Mouse (Mus musculus) brain, embryonic 18.5 days (tissue): ENCODE measurements around the gene Hs3st5.
"Not testable (repeated sequence)": the region's sequence is repeated elsewhere in the genome, so short reads cannot be mapped to it uniquely, and the experiment has no call there.

Experiments used
- DNase-seq: peaks from one replicate; pipeline ENCODE4 v3.0.0-alpha.2; 2012; ENCODE audit warnings: low read depth, low spot score

Hs3st5 gene

GRCm38 (mm10) chr10:36557673-36558072 lies 51.1 kb downstream of the Hs3st5 start:
- no peak for DNase-seq

- DNase-seq = no peak
These were observed 52.1 kb downstream of the Hs3st5 start for GRCm38 (mm10) chr10:36558736-36559135.

GRCm38 (mm10) chr10:36567258-36567657 lies 60.6 kb downstream of the Hs3st5 start:
- no peak for DNase-seq

GRCm38 (mm10) chr10:36572540-36572939 lies 65.9 kb downstream of the Hs3st5 start:
- DNase-seq = no peak

- no peak for DNase-seq
These were observed 71.9 kb downstream of the Hs3st5 start for GRCm38 (mm10) chr10:36578375-36579145.

GRCm38 (mm10) chr10:36610400-36610799 lies 103.8 kb downstream of the Hs3st5 start:
- DNase-seq = no peak

- DNase-seq = not testable (repeated sequence)
These were observed 104.8 kb downstream of the Hs3st5 start for GRCm38 (mm10) chr10:36611415-36611814.

GRCm38 (mm10) chr10:36623037-36623436 lies 116.4 kb downstream of the Hs3st5 start:
- DNase-seq = no peak

- no peak for DNase-seq
These were observed 121.3 kb downstream of the Hs3st5 start for GRCm38 (mm10) chr10:36627952-36628351.

GRCm38 (mm10) chr10:36631746-36632145 lies 125.1 kb downstream of the Hs3st5 start:
- no peak for DNase-seq

GRCm38 (mm10) chr10:36650653-36651052 lies 144.0 kb downstream of the Hs3st5 start:
- DNase-seq = no peak

GRCm38 (mm10) chr10:36713974-36714373 lies 207.4 kb downstream of the Hs3st5 start:
- DNase-seq = no peak

GRCm38 (mm10) chr10:36726239-36726638 lies 219.6 kb downstream of the Hs3st5 start:
- no peak for DNase-seq

- DNase-seq = no peak
These were observed 222.9 kb downstream of the Hs3st5 start for GRCm38 (mm10) chr10:36729361-36730098.

- no peak for DNase-seq
These were observed 232.8 kb downstream of the Hs3st5 start for GRCm38 (mm10) chr10:36739375-36739774.

- DNase-seq = no peak
These were observed 243.4 kb downstream of the Hs3st5 start for GRCm38 (mm10) chr10:36750021-36750420.

- DNase-seq = no peak
These were observed 247.9 kb downstream of the Hs3st5 start for GRCm38 (mm10) chr10:36754471-36754870.

GRCm38 (mm10) chr10:36773595-36773994 lies 267.0 kb downstream of the Hs3st5 start:
- peak; percentile 14 for DNase-seq

GRCm38 (mm10) chr10:36774898-36775297 lies 268.3 kb downstream of the Hs3st5 start:
- no peak for DNase-seq

- no peak for DNase-seq
These were observed 275.0 kb downstream of the Hs3st5 start for GRCm38 (mm10) chr10:36781641-36782040.

- DNase-seq = no peak
These were observed 280.4 kb downstream of the Hs3st5 start for GRCm38 (mm10) chr10:36786970-36787369.

- DNase-seq = peak; percentile 22
These were observed 285.2 kb downstream of the Hs3st5 start for GRCm38 (mm10) chr10:36791771-36792170.

GRCm38 (mm10) chr10:36795311-36795710 lies 288.7 kb downstream of the Hs3st5 start:
- DNase-seq = no peak
